Mouse (Mus musculus) G1E (cell line): ENCODE data around the gene Ahnak. TPM values are rescaled to one million over a fixed set of nuclear protein-coding genes. Genes with fewer than 3 reads are reported as not detected.

Source experiments
- ATAC-seq: 2 replicates; pipeline ENCODE4 v1.8.0; 2016; ENCODE audit warnings: mild to moderate bottlenecking; ENCODE audit not compliant: insufficient number of reproducible peaks, poor library complexity, low FRiP score, severe bottlenecking; ENCODE audit errors: extremely low read depth
- DNase-seq: peaks from one replicate; pipeline ENCODE4 v3.0.0; 2012; ENCODE audit warnings: low spot score
- H3K27me3 ChIP-seq: 2 replicates; pipeline ENCODE4 v1.6.1; 2012; ENCODE audit warnings: mild to moderate bottlenecking, low read length, inconsistent platforms; ENCODE audit not compliant: insufficient read depth
- H3K36me3 ChIP-seq: replicated peaks from 2 replicates; pipeline ENCODE3; 2012; ENCODE audit warnings: mild to moderate bottlenecking, inconsistent platforms
- H3K4me1 ChIP-seq: 2 replicates; pipeline ENCODE4 v1.6.1; 2012; ENCODE audit warnings: low read depth, low read length, inconsistent platforms, mixed read lengths; ENCODE audit not compliant: insufficient read depth
- H3K4me3 ChIP-seq: 2 replicates; pipeline ENCODE4 v1.5.1; 2012; ENCODE audit warnings: low read depth, mild to moderate bottlenecking, inconsistent platforms, low read length, moderate library complexity, mixed read lengths
- H3K9me3 ChIP-seq: replicated peaks from 2 replicates; pipeline ENCODE4 v1.6.1; 2012; ENCODE audit warnings: inconsistent platforms
- CTCF ChIP-seq: IDR thresholded peaks from 2 replicates; pipeline ENCODE4 v1.5.1; 2012; ENCODE audit warnings: low read depth, low read length, inconsistent platforms, mixed read lengths
- GATA1 ChIP-seq: IDR thresholded peaks from 2 replicates; pipeline ENCODE4 v1.6.1; 2012; ENCODE audit warnings: borderline replicate concordance, low read length, inconsistent platforms, mixed read lengths
- GATA2 ChIP-seq: IDR thresholded peaks from 2 replicates; pipeline ENCODE4 v1.6.1; 2012; ENCODE audit warnings: low read depth, low read length, inconsistent platforms, borderline replicate concordance
- POLR2AphosphoS5 ChIP-seq: IDR thresholded peaks from 2 replicates; pipeline ENCODE4 v1.6.1; 2012; ENCODE audit warnings: low read depth, low read length, inconsistent platforms; ENCODE audit not compliant: insufficient replicate concordance
- TAL1 ChIP-seq: conservative IDR thresholded peaks from 2 replicates; pipeline ENCODE4 v1.6.1; 2012; ENCODE audit warnings: low read depth, low read length, inconsistent platforms, mixed read lengths
- polyA plus RNA-seq: library from polyadenylated mRNA; stranded (reverse); fragments of >175 nt; gene quantifications from 2 replicates; pipeline ENCODE4 v1.2.3, GENCODE M21; 2012
- total RNA-seq, 2 experiments: library from RNA; stranded (forward) in 1 of 2; stranded (reverse) in 1 of 2; fragments of 200-1000 nt in 1 of 2; fragments of >200 nt in 1 of 2; fragmentation: Nextera tagmentation in 1 of 2; gene quantifications; 2 replicates each; pipeline ENCODE4 v1.2.3; 2014 to 2017

The Ahnak gene
- total and polyA plus RNA-seq, 3 experiments = 10.4 to 124 (median 27.8) TPM

- peak; percentile 43 for ATAC-seq
- H3K4me3 ChIP-seq = peak overlapping the region; percentile 28; the same call in 1 of the 2 replicates
- peak; percentile 42 for DNase-seq
- peaks cover 9% of the 10 kb centered on the region for H3K9me3 ChIP-seq
- peaks cover 84% of the 10 kb centered on the region for H3K4me1 ChIP-seq
- no peaks in the 10 kb centered on the region for H3K27me3 ChIP-seq
- TF ChIP-seq TAL1 (no peak), GATA1 (no peak), CTCF (no peak), GATA2 (no peak), POLR2AphosphoS5 (no peak)
- H3K36me3 ChIP-seq = peaks cover 3% of the 10 kb centered on the region
These were observed 63.8 kb downstream of the Ahnak start for GRCm38 (mm10) chr19:9052803-9053431.

GRCm38 (mm10) chr19:9055153-9055552 lies 66.1 kb downstream of the Ahnak start:
- TF ChIP-seq POLR2AphosphoS5 (no peak), TAL1 (no peak), GATA2 (no peak), GATA1 (no peak), CTCF (no peak)
- Histone ChIP-seq H3K9me3 (no peaks in the 10 kb centered on the region), H3K4me1 (peaks cover 87% of the 10 kb centered on the region), H3K27me3 (no peaks in the 10 kb centered on the region), H3K36me3 (no peaks in the 10 kb centered on the region), H3K4me3 (no peak overlapping the region)
- ATAC-seq (no peak), DNase-seq (no peak)

DNA sequence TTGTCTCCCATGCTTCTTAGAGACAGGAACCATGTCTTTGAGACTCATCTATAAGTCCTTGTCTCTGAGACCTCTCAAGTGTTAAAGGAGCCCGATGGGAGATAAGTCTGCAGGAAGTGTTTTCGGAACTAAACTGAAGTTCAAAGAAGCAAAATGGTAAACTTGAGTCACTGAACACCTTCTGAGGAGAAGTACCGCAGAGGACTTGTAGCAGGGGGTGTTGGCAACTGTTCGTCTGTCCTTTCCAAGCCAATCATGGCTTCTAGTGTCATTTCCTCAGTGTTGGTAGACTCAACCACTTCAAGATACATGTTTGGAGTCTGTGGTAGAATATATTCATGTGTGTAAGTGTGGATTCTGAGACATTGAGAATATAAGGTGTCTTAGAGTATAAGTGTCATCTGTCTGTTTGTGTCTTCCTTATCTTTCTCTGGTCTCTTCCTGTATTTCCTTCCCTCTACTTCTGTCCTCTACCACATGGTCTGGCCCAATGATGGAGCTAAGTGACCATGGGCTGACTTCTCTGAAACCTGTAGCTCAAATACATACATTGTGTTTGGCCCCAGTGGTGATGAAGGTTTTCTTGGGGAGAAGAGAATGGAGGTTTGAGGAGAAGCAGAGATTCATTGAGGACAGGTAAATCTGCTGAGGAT lies 66.7 kb downstream of the Ahnak start:
- Histone ChIP-seq H3K36me3 (no peaks in the 10 kb centered on the region), H3K4me1 (peaks cover 85% of the 10 kb centered on the region), H3K9me3 (no peaks in the 10 kb centered on the region), H3K27me3 (no peaks in the 10 kb centered on the region), H3K4me3 (no peak overlapping the region)
- ATAC-seq (no peak), DNase-seq (no peak)
- TF ChIP-seq POLR2AphosphoS5 (no peak), TAL1 (no peak), GATA2 (no peak), CTCF (no peak), GATA1 (no peak)

GRCm38 (mm10) chr19:9057679-9058078 lies 68.6 kb downstream of the Ahnak start:
- Histone ChIP-seq H3K4me3 (no peak overlapping the region), H3K27me3 (no peaks in the 10 kb centered on the region), H3K9me3 (no peaks in the 10 kb centered on the region), H3K36me3 (no peaks in the 10 kb centered on the region), H3K4me1 (peaks cover 84% of the 10 kb centered on the region)
- ATAC-seq (no peak), DNase-seq (no peak)
- TF ChIP-seq GATA2 = no peak
- TF ChIP-seq POLR2AphosphoS5 = no peak
- TF ChIP-seq TAL1 = no peak
- no peak for TF ChIP-seq GATA1
- TF ChIP-seq CTCF = no peak

DNA sequence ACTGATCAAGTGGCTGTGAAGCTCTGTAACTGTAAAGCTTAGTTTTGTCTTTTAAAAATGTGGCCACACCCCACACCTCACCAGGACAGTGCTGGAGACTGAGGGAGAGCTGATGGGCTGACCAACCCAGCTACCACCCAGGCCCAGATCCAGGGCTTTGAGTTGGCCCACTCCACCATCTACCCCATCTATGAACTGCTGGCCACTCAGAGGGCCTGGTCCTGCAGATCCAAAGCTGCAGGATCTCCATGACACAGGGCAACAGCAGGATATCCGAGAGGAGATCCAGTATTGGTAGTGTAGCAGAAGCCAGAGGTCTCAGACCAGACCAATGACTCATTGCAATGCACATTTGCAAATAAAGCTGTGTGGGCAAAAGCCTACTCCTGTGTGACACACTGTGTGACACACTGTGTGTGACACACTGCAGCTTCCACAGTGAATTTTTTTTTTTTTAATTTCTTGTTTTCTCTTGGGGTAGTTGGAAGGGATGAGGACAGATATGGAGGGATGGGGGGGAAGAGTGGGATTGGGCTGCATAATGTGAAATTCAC lies 69.3 kb downstream of the Ahnak start:
- Histone ChIP-seq H3K4me3 (no peak overlapping the region), H3K36me3 (no peaks in the 10 kb centered on the region), H3K9me3 (no peaks in the 10 kb centered on the region), H3K4me1 (peaks cover 84% of the 10 kb centered on the region), H3K27me3 (no peaks in the 10 kb centered on the region)
- ATAC-seq (no peak; the same call in 1 of the 2 replicates), DNase-seq (no peak)
- TF ChIP-seq POLR2AphosphoS5 = no peak
- TF ChIP-seq TAL1 = no peak
- no peak for TF ChIP-seq GATA2
- TF ChIP-seq CTCF = no peak
- TF ChIP-seq GATA1 = no peak

DNA sequence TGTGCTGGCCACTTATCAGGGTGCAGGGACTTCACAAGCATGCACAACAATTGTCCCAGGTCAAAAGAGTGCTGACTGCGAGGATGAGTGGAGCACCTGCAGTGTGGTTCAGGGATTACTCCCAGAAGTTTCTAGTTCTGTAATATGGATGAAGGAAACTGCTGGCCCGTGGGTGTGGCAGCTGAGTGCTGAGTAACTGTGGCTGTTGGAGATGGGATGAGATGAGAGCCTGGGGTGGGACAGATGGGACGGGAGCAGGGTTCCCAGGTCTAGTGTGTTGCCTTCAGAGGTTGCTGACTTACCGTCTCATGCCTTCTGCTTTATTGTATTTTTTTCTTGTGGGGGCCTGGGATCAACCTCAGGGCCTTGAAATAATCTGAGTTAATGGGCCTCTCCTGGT lies 69.9 kb downstream of the Ahnak start:
- Histone ChIP-seq H3K27me3 (no peaks in the 10 kb centered on the region), H3K4me1 (peaks cover 84% of the 10 kb centered on the region), H3K4me3 (no peak overlapping the region), H3K36me3 (no peaks in the 10 kb centered on the region), H3K9me3 (no peaks in the 10 kb centered on the region)
- no peak for DNase-seq
- ATAC-seq = no peak
- TF ChIP-seq POLR2AphosphoS5 (no peak), TAL1 (no peak), CTCF (no peak), GATA2 (no peak), GATA1 (no peak)
